In genomic region chr11:46127621-46128547, GRCm38 (mm10) we compare ENCODE assay signal across 8 mouse cellular contexts. TPM values are rescaled to one million over a fixed set of nuclear protein-coding genes. Genes with fewer than 3 reads are reported as not detected.
DNase-seq lines count a peak whose midpoint lies in the region; ATAC-seq and TF ChIP-seq lines count a peak whose summit lies in the region.

No protein-coding gene starts in this region.

- WGBS in kidney, postnatal 0 days, result 67% methylated on average over 15 of the region's 15 CpGs
- WGBS in hindbrain, postnatal 0 days, result 79% methylated on average over 15 of the region's 15 CpGs

- no peaks in the 10 kb centered on the region for H3K27me3 ChIP-seq in kidney, postnatal 0 days (ENCODE audit: insufficient read depth, low read length)
- no peaks in the 10 kb centered on the region for H3K27me3 ChIP-seq in hindbrain, postnatal 0 days (ENCODE audit: insufficient read depth, low read length)

- no peaks in the 10 kb centered on the region for H3K9me3 ChIP-seq in kidney, postnatal 0 days (replicated peaks; ENCODE audit: low read length)
- H3K9me3 ChIP-seq in hindbrain, postnatal 0 days (ENCODE audit: low read length), result no peaks in the 10 kb centered on the region

- peak; percentile 57; the same call in 1 of the 2 replicates for ATAC-seq in kidney, postnatal 0 days (replicated peaks; ENCODE audit: low FRiP score, low read depth)
- ATAC-seq in hindbrain, postnatal 0 days, result no peak

- TF ChIP-seq CTCF in bone marrow macrophage, adult 2 months (IDR thresholded peaks at IDR 0.05; ENCODE audit: low read depth, low read length), result no peak
- no peak for TF ChIP-seq CTCF in kidney, postnatal 0 days (IDR thresholded peaks at IDR 0.05; ENCODE audit: low read depth)
- no peak for TF ChIP-seq CTCF in hindbrain, postnatal 0 days (IDR thresholded peaks at IDR 0.05; ENCODE audit: low read depth)

- H3K4me1 ChIP-seq in bone marrow macrophage, adult 2 months (ENCODE audit: control insufficient read depth, insufficient read depth, low read length), result peaks cover 19% of the 10 kb centered on the region
- no peaks in the 10 kb centered on the region for H3K4me1 ChIP-seq in kidney, postnatal 0 days (replicated peaks; ENCODE audit: insufficient read depth, low read length)
- H3K4me1 ChIP-seq in hindbrain, postnatal 0 days (ENCODE audit: insufficient read depth, low read length), result no peaks in the 10 kb centered on the region

- H3K9ac ChIP-seq in kidney, postnatal 0 days (ENCODE audit: low read depth, low read length), result no peak overlapping the region
- no peak overlapping the region for H3K9ac ChIP-seq in hindbrain, postnatal 0 days (replicated peaks; ENCODE audit: low read length)

- H3K36me3 ChIP-seq in kidney, postnatal 0 days (ENCODE audit: insufficient read depth, low read length), result 0 out of 2 replicates have a peak, but pooled peaks cover 12% of the 10 kb centered on the region
- no peaks in the 10 kb centered on the region; the same call in 1 of the 2 replicates for H3K36me3 ChIP-seq in hindbrain, postnatal 0 days (ENCODE audit: insufficient read depth, low read length)

- peak; percentile 77 to 89 for DNase-seq in heart, adult 18-20 months
- DNase-seq in kidney, postnatal 0 days (ENCODE audit: low spot score), result peak; percentile 70
- peak; percentile 36 for DNase-seq in ovary, adult 18-20 months (ENCODE audit: low spot score)
- no peak for DNase-seq in hindbrain, postnatal 0 days (ENCODE audit: low spot score)
- DNase-seq in embryo, embryonic 11 days, result no peak
- DNase-seq in right cerebral cortex, postnatal 25 days, result no peak
- DNase-seq in left cerebral cortex, adult 11 months (ENCODE audit: low spot score), result no peak

- no peak overlapping the region for H3K4me3 ChIP-seq in bone marrow macrophage, adult 2 months (ENCODE audit: insufficient read depth, low read length)
- H3K4me3 ChIP-seq in kidney, postnatal 0 days (replicated peaks; ENCODE audit: low read depth, low read length), result no peak overlapping the region
- no peak overlapping the region for H3K4me3 ChIP-seq in hindbrain, postnatal 0 days (ENCODE audit: low read length)

- no peak for TF ChIP-seq POLR2A in bone marrow macrophage, adult 2 months (IDR thresholded peaks at IDR 0.05; ENCODE audit: borderline replicate concordance, low read depth, low read length)

- no peak overlapping the region for H3K4me2 ChIP-seq in kidney, postnatal 0 days (ENCODE audit: low read length)
- no peak overlapping the region for H3K4me2 ChIP-seq in hindbrain, postnatal 0 days (ENCODE audit: low read depth, low read length)

- H3K27ac ChIP-seq in bone marrow macrophage, adult 2 months (ENCODE audit: insufficient read depth, low read depth, low read length), result peak overlapping the region; percentile 66
- no peak overlapping the region for H3K27ac ChIP-seq in kidney, postnatal 0 days
- H3K27ac ChIP-seq in hindbrain, postnatal 0 days, result no peak overlapping the region

RNA-seq across cellular contexts. Expression of gene Nipal4, which starts 38.4 kb away (rescaled TPM):
- not detected in 2 replicates for polyA plus RNA-seq in bone marrow macrophage, adult 2 months (2012; ENCODE audit: insufficient read depth, insufficient read length, missing spikeins)
- total RNA-seq in heart, adult 18-20 months (2021), result not detected
- 0.54 and 0.76 TPM in 2 replicates for polyA plus RNA-seq in kidney, postnatal 0 days (2015; fragmentation: Nextera tagmentation; extraction: Ambion mirVana)
- 0.65 and 1.6 TPM in 2 replicates for total RNA-seq in hindbrain, postnatal 0 days (2014; rRNA removed)
- polyA plus RNA-seq in hindbrain, postnatal 0 days (2015; fragmentation: Nextera tagmentation; extraction: Ambion mirVana), result 0.38 and 0.47 TPM in 2 replicates

Comparison
In these comparisons a context has a peak if more than half of its experiments do, and no peak if none do; other contexts are left out.
1. DNase-seq: peak in heart, adult 18-20 months (2 of 2), kidney, postnatal 0 days (single experiment) and ovary, adult 18-20 months (single experiment); none in hindbrain, postnatal 0 days (single experiment), embryo, embryonic 11 days (single experiment), right cerebral cortex, postnatal 25 days (single experiment) and left cerebral cortex, adult 11 months (single experiment).